Mouse (Mus musculus) kidney, adult 2 months (tissue): ENCODE measurements around the gene Plin4.

Experiments used
- CTCF ChIP-seq: fragments of 200-500 bp; conservative IDR thresholded peaks from 2 replicates; pipeline ENCODE4 v1.5.1; 2011; ENCODE audit warnings: low read depth, mild to moderate bottlenecking, control low read depth, low read length, moderate library complexity, mixed read lengths; ENCODE audit not compliant: insufficient read depth, insufficient read length
- POLR2A ChIP-seq: fragments of 200-500 bp; IDR thresholded peaks from one replicate; pipeline ENCODE4 v1.6.1; 2011; ENCODE audit warnings: low read depth, low read length, control low read depth

DNA sequence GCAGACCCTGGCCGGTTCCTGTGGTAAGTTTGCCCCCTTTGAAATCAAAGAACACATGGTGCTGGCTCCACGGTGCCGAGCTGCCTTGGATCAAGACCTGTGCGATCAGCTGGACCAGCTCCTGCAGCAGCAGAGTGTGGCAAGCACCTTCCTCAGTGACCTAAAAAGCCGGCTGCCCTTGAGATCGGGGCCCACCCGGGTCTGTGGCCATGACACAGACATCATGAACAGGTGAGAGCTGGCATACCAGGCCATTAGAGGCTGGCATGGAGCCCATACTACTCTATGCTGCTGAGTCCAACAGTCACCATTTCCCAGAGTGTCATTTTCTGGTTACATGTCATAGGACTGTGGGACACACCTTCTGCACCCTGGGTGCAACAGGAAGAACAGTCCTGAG lies 47.5 kb downstream of the Plin4 start:
- TF ChIP-seq POLR2A = no peak
- TF ChIP-seq CTCF = no peak
